Mouse (Mus musculus): ENCODE data around the gene Cdh1. TPM values are rescaled to one million over a fixed set of nuclear protein-coding genes. Genes with fewer than 3 reads are reported as not detected.

The Cdh1 gene
- total and polyA plus RNA-seq, 3 experiments: 0.13 TPM; not detected in 2

GRCm38 (mm10) chr8:106674318-106674717 lies 71.2 kb downstream of the Cdh1 start:
- Histone ChIP-seq H3K27me3 (replicated peaks) (no peaks in the 10 kb centered on the region), H3K4me2 (ENCODE audit: insufficient read depth, low read depth, poor library complexity, severe bottlenecking) (no peak overlapping the region), H3K9ac (ENCODE audit: insufficient read depth, low read depth) (no peak overlapping the region), H3K4me3 (replicated peaks in 1 of 3; ENCODE audit: low read depth in 2 of 3, low read length in 2 of 3, poor library complexity in 1 of 3) (no peak overlapping the region), H3K9me3 (replicated peaks; ENCODE audit: low read length) (no peaks in the 10 kb centered on the region), H3K36me3 (replicated peaks in 1 of 2; ENCODE audit: control insufficient read depth in 1 of 2, insufficient read depth in 1 of 2, low read length in 1 of 2) (no peaks in the 10 kb centered on the region), H3K79me2 (replicated peaks; ENCODE audit: control insufficient read depth, extremely low read depth, insufficient read depth, poor library complexity, severe bottlenecking) (no peaks in the 10 kb centered on the region), H3K27ac (ENCODE audit: insufficient read depth, low read depth) (no peak overlapping the region), H3K4me1 (ENCODE audit: control insufficient read depth in 1 of 2, insufficient read depth in 2 of 2) (peaks cover 4 to 14% of the 10 kb centered on the region in 2 experiments; a peak in 3 of 4 replicates)
- TF ChIP-seq MXI1 (IDR thresholded peaks at IDR 0.05; ENCODE audit: low read depth, low read length) (no peak), JUN (IDR thresholded peaks at IDR 0.05; ENCODE audit: insufficient read depth, low read depth, low read length) (no peak), EP300 (IDR thresholded peaks at IDR 0.05; ENCODE audit: low read length) (no peak), PAX5 (IDR thresholded peaks at IDR 0.05; ENCODE audit: low read length) (no peak), SIN3A (IDR thresholded peaks at IDR 0.05; ENCODE audit: low read length) (no peak), USF2 (conservative IDR thresholded peaks at IDR 0.05; ENCODE audit: low read depth, low read length) (no peak), CHD1 (IDR thresholded peaks at IDR 0.05; ENCODE audit: low read depth, low read length) (no peak), ZMIZ1 (IDR thresholded peaks at IDR 0.05; ENCODE audit: low read depth, low read length) (no peak), ZC3H11A (IDR thresholded peaks at IDR 0.05; ENCODE audit: low read depth, low read length) (no peak), TCF12 (IDR thresholded peaks at IDR 0.05; ENCODE audit: low read depth, low read length) (no peak), RAD21 (IDR thresholded peaks at IDR 0.05; ENCODE audit: low read depth, low read length) (no peak), SMC3 (IDR thresholded peaks at IDR 0.05; ENCODE audit: low read depth, low read length) (no peak), TBP (conservative IDR thresholded peaks at IDR 0.05; ENCODE audit: low read depth, low read length) (no peak), JUND (conservative IDR thresholded peaks at IDR 0.05; ENCODE audit: low read depth, low read length) (no peak), POLR2A (IDR thresholded peaks at IDR 0.05; ENCODE audit: low read depth, low read length) (no peak)
- DNase-seq (ENCODE audit: extremely low read depth): no peak
- dilution Hi-C loops (cut with MboI; ENCODE audit: extremely low pct_ligation_motif_present, extremely low pct_unique_long_range_greater_than_20kb, low sequenced_read_pairs) (no loop called here), in situ Hi-C loops (cut with MboI; ENCODE audit: low pct_ligation_motif_present, low pct_unique_long_range_greater_than_20kb, low sequenced_read_pairs) (no loop called here)

- Histone ChIP-seq H3K27me3 (replicated peaks) (no peaks in the 10 kb centered on the region), H3K79me2 (replicated peaks; ENCODE audit: control insufficient read depth, extremely low read depth, insufficient read depth, poor library complexity, severe bottlenecking) (no peaks in the 10 kb centered on the region), H3K9me3 (replicated peaks; ENCODE audit: low read length) (no peaks in the 10 kb centered on the region), H3K4me1 (ENCODE audit: control insufficient read depth in 1 of 2, insufficient read depth in 2 of 2) (peaks cover 4 to 14% of the 10 kb centered on the region in 2 experiments; a peak in 3 of 4 replicates), H3K4me3 (replicated peaks in 1 of 3; ENCODE audit: low read depth in 2 of 3, low read length in 2 of 3, poor library complexity in 1 of 3) (no peak overlapping the region), H3K4me2 (ENCODE audit: insufficient read depth, low read depth, poor library complexity, severe bottlenecking) (peak overlapping the region; percentile 64), H3K9ac (ENCODE audit: insufficient read depth, low read depth) (peak overlapping the region; percentile 21; the same call in 1 of the 2 replicates), H3K36me3 (replicated peaks in 1 of 2; ENCODE audit: control insufficient read depth in 1 of 2, insufficient read depth in 1 of 2, low read length in 1 of 2) (no peaks in the 10 kb centered on the region), H3K27ac (ENCODE audit: insufficient read depth, low read depth) (no peak overlapping the region)
- dilution Hi-C loops (cut with MboI; ENCODE audit: extremely low pct_ligation_motif_present, extremely low pct_unique_long_range_greater_than_20kb, low sequenced_read_pairs): no loop called here
- no peak for TF ChIP-seq GABPA (IDR thresholded peaks at IDR 0.05; ENCODE audit: insufficient replicate concordance, low read depth, low read length)
- no peak for TF ChIP-seq MXI1 (IDR thresholded peaks at IDR 0.05; ENCODE audit: low read depth, low read length)
- TF ChIP-seq CTCF (conservative IDR thresholded peaks at IDR 0.05 in 1 of 2, IDR thresholded peaks at IDR 0.05 in 1 of 2; ENCODE audit: low read depth in 2 of 2, low read length in 2 of 2): peak; percentile 21 to 62; a peak in 2 of 4 replicates
- TF ChIP-seq ELF1 (IDR thresholded peaks at IDR 0.05; ENCODE audit: low read depth, low read length): peak; percentile 73
- no peak for TF ChIP-seq MAFK (IDR thresholded peaks at IDR 0.05; ENCODE audit: insufficient replicate concordance, low read length)
- no peak for TF ChIP-seq EP300 (IDR thresholded peaks at IDR 0.05; ENCODE audit: low read length)
- TF ChIP-seq MAX (IDR thresholded peaks at IDR 0.05; ENCODE audit: low read length): no peak; the same call in 1 of the 2 replicates
- TF ChIP-seq ZNF384 (IDR thresholded peaks at IDR 0.05; ENCODE audit: low read depth, low read length): 0 out of 2 replicates have a peak, but pooled peaks have one; percentile 7
- peak; percentile 77 for TF ChIP-seq MYC (IDR thresholded peaks at IDR 0.05; ENCODE audit: low read depth, low read length)
- TF ChIP-seq POLR2A (IDR thresholded peaks at IDR 0.05; ENCODE audit: low read depth, low read length): peak; percentile 43; the same call in 1 of the 2 replicates
- no peak for TF ChIP-seq PAX5 (IDR thresholded peaks at IDR 0.05; ENCODE audit: low read length)
- no peak for TF ChIP-seq CHD2 (IDR thresholded peaks at IDR 0.05; ENCODE audit: low read length)
- DNase-seq (ENCODE audit: extremely low read depth): peak; percentile 55
- in situ Hi-C loops (cut with MboI; ENCODE audit: low pct_ligation_motif_present, low pct_unique_long_range_greater_than_20kb, low sequenced_read_pairs): no loop called here
Measured at GRCm38 (mm10) chr8:106674894-106675293, 71.7 kb downstream of the Cdh1 start.
